Mouse (Mus musculus): ENCODE measurements around the gene Steap3.
A peak's percentile ranks its signal among the peaks of the same experiment; 100 is the strongest.

Steap3 gene

DNA sequence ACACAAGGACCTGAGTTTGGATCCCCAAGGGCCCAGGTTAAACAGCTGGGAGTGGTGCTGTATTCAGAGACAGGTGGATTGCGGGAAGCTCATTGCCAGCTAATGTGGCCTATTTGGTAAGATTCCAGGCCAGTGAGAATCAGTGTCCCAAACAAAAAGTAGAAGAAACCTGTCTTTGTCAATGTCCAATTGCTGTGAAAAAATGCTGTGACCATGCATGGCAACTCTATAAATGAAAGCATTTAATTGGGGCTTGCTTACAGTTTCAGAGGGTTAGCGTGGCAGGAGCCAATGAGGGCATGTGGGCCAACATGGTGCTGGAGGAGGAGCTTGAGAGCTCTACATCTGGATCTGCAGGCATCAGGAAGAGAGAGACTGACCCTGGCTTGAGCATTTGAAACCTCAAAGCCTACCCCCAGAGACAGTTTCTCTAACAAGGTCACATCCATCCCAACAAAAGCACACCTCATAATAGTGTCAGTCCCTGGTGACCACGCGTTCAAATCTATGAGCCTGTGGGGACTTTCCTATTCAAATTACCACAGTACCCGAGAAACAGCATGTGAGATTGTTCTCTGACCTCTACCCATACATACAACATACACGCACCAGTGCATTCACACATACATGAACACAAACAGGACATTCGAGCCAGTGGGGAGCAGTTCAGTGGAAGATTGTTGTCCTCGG is 126.8 kb downstream of the Steap3 start:
- no peak for DNase-seq

DNA sequence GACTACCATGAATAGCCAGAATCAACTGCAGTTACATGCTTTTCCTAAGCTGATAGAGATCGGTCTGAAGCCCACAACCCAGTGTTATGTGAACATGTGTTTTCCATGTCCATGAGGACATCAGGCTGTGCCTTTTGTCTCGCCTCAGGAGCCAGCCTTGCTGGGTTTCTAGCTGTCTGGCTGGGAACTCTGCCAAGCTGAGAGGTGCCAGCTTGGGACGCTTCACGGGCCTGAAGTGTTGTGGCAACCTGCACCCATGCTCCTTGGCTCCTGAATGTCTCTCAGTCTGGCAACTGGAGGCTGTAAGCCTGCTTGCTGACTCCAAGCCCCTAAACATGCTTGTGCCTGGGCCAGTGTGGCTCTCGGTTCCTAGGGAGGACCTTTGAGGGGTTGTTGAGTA is 130.0 kb downstream of the Steap3 start:
- peak; percentile 74 to 83 for DNase-seq
